Mouse (Mus musculus): ENCODE measurements around the gene Sult4a1. TPM values are rescaled to one million over a fixed set of nuclear protein-coding genes. Genes with fewer than 3 reads are reported as not detected.
"Not testable (repeated sequence)": the region's sequence is repeated elsewhere in the genome, so short reads cannot be mapped to it uniquely, and the experiment has no call there.

Sult4a1 gene
- polyA plus RNA-seq, 1 experiment from 2014 or later = 0.18 TPM

DNA sequence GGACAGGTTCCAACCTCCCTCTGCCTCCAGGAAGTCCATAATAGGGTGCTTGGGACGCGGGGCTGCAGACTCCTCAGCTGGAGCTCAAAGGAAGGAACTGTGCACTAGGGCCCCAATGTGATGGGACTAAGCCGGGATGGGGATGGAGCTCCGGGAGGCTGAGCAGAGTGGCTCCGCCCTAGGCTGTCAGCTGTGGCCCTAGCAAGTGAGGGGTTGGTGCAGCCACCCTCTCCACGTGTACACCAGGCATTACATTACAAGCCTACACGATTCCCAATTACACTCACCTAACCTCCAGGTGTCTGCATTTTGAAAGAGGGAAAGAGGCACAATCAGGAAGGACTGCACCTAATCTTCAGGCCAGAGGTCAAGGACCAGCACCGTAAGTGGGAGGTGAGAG is 17.5 kb upstream of the Sult4a1 start, which contains the start of gene Pnpla5:
Gene Pnpla5, minus strand, starts transcription at position 101 of the 400 bp plus-strand sequence.
- Histone ChIP-seq H3K9me3 (replicated peaks) (no peaks in the 10 kb centered on the region), H3K27ac (no peak within 1 kb of the TSS), H3K36me3 (no peaks in the 10 kb centered on the region), H3K9ac (no peak within 1 kb of the TSS), H3K27me3 (replicated peaks) (peaks cover 3% of the 10 kb centered on the region; the same call in 1 of the 2 replicates), H3K4me1 (no peaks in the 10 kb centered on the region), H3K4me3 (no peak within 1 kb of the TSS), H3K4me2 (no peak within 1 kb of the TSS)
- no peak for ATAC-seq
- 54% methylated on average over 8 of the region's 8 CpGs for WGBS (ENCODE audit: insufficient replicate concordance)

GRCm38 (mm10) chr15:84121036-84121435 is 15.5 kb upstream of the Sult4a1 start:
- Histone ChIP-seq H3K36me3 (no peaks in the 10 kb centered on the region), H3K4me2 (no peak overlapping the region), H3K9me3 (replicated peaks) (no peaks in the 10 kb centered on the region), H3K27me3 (replicated peaks) (peaks cover 3% of the 10 kb centered on the region; the same call in 1 of the 2 replicates), H3K4me3 (no peak overlapping the region), H3K4me1 (no peaks in the 10 kb centered on the region), H3K9ac (no peak overlapping the region), H3K27ac (no peak overlapping the region)
- no peak for ATAC-seq
- 63% methylated on average over 7 of the region's 7 CpGs for WGBS (ENCODE audit: insufficient replicate concordance)

GRCm38 (mm10) chr15:84120612-84121011 is 15.1 kb upstream of the Sult4a1 start:
- H3K36me3 ChIP-seq = no peaks in the 10 kb centered on the region
- WGBS (ENCODE audit: insufficient replicate concordance) = 30% methylated on average over 6 of the region's 6 CpGs
- H3K9ac ChIP-seq = no peak overlapping the region
- H3K4me1 ChIP-seq = no peaks in the 10 kb centered on the region
- H3K27me3 ChIP-seq (replicated peaks) = peaks cover 3% of the 10 kb centered on the region; the same call in 1 of the 2 replicates
- no peaks in the 10 kb centered on the region for H3K9me3 ChIP-seq (replicated peaks)
- H3K4me2 ChIP-seq = no peak overlapping the region
- no peak overlapping the region for H3K27ac ChIP-seq
- no peak for ATAC-seq
- no peak overlapping the region for H3K4me3 ChIP-seq

DNA sequence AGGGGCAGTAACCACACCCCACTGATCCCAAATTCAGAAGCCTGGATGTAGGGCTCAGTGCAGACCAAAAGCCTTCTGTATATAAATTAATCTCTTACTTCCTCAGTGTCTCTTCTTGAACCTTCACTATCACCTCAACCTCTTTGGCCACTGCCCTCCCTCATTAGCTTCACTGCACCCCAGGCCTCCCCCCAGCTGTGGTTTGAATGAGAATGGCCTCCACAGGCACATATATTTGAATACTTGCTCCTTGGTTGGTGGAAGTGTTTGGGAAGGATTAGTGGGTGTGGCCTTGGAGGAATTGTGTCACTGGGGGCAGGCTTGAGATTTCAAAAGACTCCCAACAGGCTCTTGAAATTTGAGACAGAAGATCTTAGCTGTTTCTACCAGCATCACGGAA is 10.9 kb upstream of the Sult4a1 start:
- WGBS (ENCODE audit: insufficient replicate concordance) = 47% methylated on average over 1 of the region's 1 CpGs
- Histone ChIP-seq H3K4me2 (no peak overlapping the region), H3K27me3 (replicated peaks) (peaks cover 3% of the 10 kb centered on the region; the same call in 1 of the 2 replicates), H3K36me3 (no peaks in the 10 kb centered on the region), H3K4me1 (no peaks in the 10 kb centered on the region), H3K9ac (no peak overlapping the region), H3K4me3 (no peak overlapping the region), H3K27ac (no peak overlapping the region), H3K9me3 (replicated peaks) (no peaks in the 10 kb centered on the region)
- ATAC-seq = no peak

- H3K27me3 ChIP-seq (replicated peaks) = no peaks in the 10 kb centered on the region
- no peak overlapping the region for H3K27ac ChIP-seq
- no peak overlapping the region for H3K4me2 ChIP-seq
- H3K9me3 ChIP-seq (replicated peaks) = no peaks in the 10 kb centered on the region
- ATAC-seq = no peak
- no peak overlapping the region for H3K4me3 ChIP-seq
- no peaks in the 10 kb centered on the region for H3K36me3 ChIP-seq
- no peaks in the 10 kb centered on the region for H3K4me1 ChIP-seq
- no peak overlapping the region for H3K9ac ChIP-seq
- WGBS (ENCODE audit: insufficient replicate concordance) = 42% methylated on average over 5 of the region's 5 CpGs
Observed at GRCm38 (mm10) chr15:84115727-84116126, 10.2 kb upstream of the Sult4a1 start.

GRCm38 (mm10) chr15:84113873-84114272 is 8.3 kb upstream of the Sult4a1 start:
- Histone ChIP-seq H3K9ac (no peak overlapping the region), H3K36me3 (no peaks in the 10 kb centered on the region), H3K27me3 (replicated peaks) (no peaks in the 10 kb centered on the region), H3K27ac (no peak overlapping the region), H3K4me1 (no peaks in the 10 kb centered on the region), H3K4me3 (no peak overlapping the region), H3K9me3 (replicated peaks) (no peaks in the 10 kb centered on the region), H3K4me2 (no peak overlapping the region)
- 50% methylated on average over 6 of the region's 6 CpGs for WGBS (ENCODE audit: insufficient replicate concordance)
- no peak for ATAC-seq

DNA sequence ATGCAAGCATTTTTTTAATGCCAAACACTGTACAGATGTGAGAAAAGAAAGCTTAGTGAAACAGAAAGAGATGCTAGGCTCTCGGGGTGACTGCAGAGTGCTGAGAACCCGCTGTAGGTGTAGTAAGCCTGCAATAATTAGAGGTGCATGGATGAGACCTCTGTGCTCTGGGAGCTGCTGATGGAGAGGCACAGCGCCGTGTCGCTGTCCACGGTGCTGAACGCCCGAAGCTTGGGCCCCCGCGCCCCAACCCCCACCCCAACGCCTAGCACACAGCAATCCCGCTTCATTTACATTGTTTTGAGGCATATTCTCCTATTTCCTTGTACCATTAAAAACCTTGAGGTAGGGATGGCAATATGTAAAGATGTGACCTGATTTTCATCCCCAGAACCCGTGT is 3.3 kb upstream of the Sult4a1 start:
- H3K4me3 ChIP-seq = no peak overlapping the region
- no peaks in the 10 kb centered on the region for H3K36me3 ChIP-seq
- H3K27ac ChIP-seq = no peak overlapping the region
- ATAC-seq = no peak
- peaks cover 44% of the 10 kb centered on the region for H3K27me3 ChIP-seq (replicated peaks)
- H3K9me3 ChIP-seq (replicated peaks) = no peaks in the 10 kb centered on the region
- no peak overlapping the region for H3K4me2 ChIP-seq
- no peak overlapping the region for H3K9ac ChIP-seq
- 8% methylated on average over 13 of the region's 13 CpGs for WGBS (ENCODE audit: insufficient replicate concordance)
- H3K4me1 ChIP-seq = peaks cover 10% of the 10 kb centered on the region

DNA sequence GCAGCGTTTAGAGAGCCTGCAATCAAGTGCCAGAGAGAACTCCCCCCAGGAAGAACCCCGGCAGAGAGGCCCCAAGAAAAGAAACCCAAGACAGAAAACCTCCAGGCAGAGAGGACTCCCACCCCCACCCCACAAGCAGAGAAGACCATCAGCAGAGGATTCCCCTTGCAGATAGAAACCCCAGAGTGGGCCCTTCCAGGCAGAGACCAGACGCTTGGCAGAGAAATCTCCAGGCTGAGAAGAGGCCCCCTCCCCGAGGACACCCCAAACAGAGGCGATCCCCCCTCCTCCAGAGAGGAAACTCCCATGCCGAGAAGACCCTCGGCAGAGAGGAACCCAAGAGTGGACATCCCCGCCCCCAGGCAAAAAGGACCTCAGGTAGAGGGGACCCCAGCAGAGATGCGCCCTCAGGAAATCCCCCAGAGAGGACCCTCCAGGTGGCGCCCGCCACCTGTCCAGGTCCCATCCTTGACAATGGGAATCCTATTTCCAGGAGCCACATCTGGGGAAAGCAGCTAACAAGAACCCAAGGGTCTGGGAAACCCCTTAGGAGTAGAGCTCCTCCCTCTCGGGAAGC is 458 bp upstream of the Sult4a1 start:
- H3K36me3 ChIP-seq = no peaks in the 10 kb centered on the region
- ATAC-seq = no peak
- peaks cover 10% of the 10 kb centered on the region for H3K4me1 ChIP-seq
- H3K9me3 ChIP-seq (replicated peaks) = no peaks in the 10 kb centered on the region
- 12% methylated on average over 12 of the region's 12 CpGs for WGBS (ENCODE audit: insufficient replicate concordance)
- H3K27me3 ChIP-seq (replicated peaks) = peaks cover 49% of the 10 kb centered on the region
- H3K4me2 ChIP-seq = peak overlapping the region; percentile 66
- no peak overlapping the region for H3K9ac ChIP-seq
- no peak overlapping the region for H3K27ac ChIP-seq
- H3K4me3 ChIP-seq = peak overlapping the region; percentile 45

GRCm38 (mm10) chr15:84104626-84105025 is 928 bp downstream of the Sult4a1 start:
- H3K9ac ChIP-seq = no peak overlapping the region
- no peak overlapping the region for H3K4me2 ChIP-seq
- peaks cover 10% of the 10 kb centered on the region for H3K4me1 ChIP-seq
- H3K4me3 ChIP-seq = no peak overlapping the region
- 55% methylated on average over 7 of the region's 7 CpGs for WGBS (ENCODE audit: insufficient replicate concordance)
- 0 out of 2 replicates have a peak, but pooled peaks have one; percentile 35 for ATAC-seq
- H3K27me3 ChIP-seq (replicated peaks) = peaks cover 49% of the 10 kb centered on the region
- no peaks in the 10 kb centered on the region for H3K36me3 ChIP-seq
- no peaks in the 10 kb centered on the region for H3K9me3 ChIP-seq (replicated peaks)
- no peak overlapping the region for H3K27ac ChIP-seq

- H3K4me2 ChIP-seq = not testable (repeated sequence)
- WGBS (ENCODE audit: insufficient replicate concordance) = 58% methylated on average over 15 of the region's 15 CpGs
Observed at GRCm38 (mm10) chr15:84097536-84097935, 8.0 kb downstream of the Sult4a1 start.

GRCm38 (mm10) chr15:84096051-84096450 is 9.5 kb downstream of the Sult4a1 start:
- H3K9me3 ChIP-seq (replicated peaks) = no peaks in the 10 kb centered on the region
- H3K36me3 ChIP-seq = no peaks in the 10 kb centered on the region
- WGBS (ENCODE audit: insufficient replicate concordance) = 61% methylated on average over 8 of the region's 8 CpGs
- H3K4me1 ChIP-seq = no peaks in the 10 kb centered on the region
- H3K27me3 ChIP-seq (replicated peaks) = no peaks in the 10 kb centered on the region
- no peak overlapping the region for H3K4me3 ChIP-seq
- H3K4me2 ChIP-seq = no peak overlapping the region
- no peak overlapping the region for H3K9ac ChIP-seq
- no peak for ATAC-seq
- no peak overlapping the region for H3K27ac ChIP-seq

More at GRCm38 (mm10) chr15:84097536-84097935, 8.0 kb downstream of the Sult4a1 start:
- not testable (repeated sequence) for ATAC-seq; H3K9me3 ChIP-seq (replicated peaks); H3K27ac ChIP-seq; H3K36me3 ChIP-seq; H3K4me1 ChIP-seq; H3K9ac ChIP-seq; H3K27me3 ChIP-seq (replicated peaks); H3K4me3 ChIP-seq

- WGBS (ENCODE audit: insufficient replicate concordance) = 45% methylated on average over 7 of the region's 7 CpGs
- H3K27me3 ChIP-seq (replicated peaks) = no peaks in the 10 kb centered on the region
- no peaks in the 10 kb centered on the region for H3K36me3 ChIP-seq
- H3K4me2 ChIP-seq = no peak overlapping the region
- no peak overlapping the region for H3K4me3 ChIP-seq
- no peak overlapping the region for H3K9ac ChIP-seq
- ATAC-seq = no peak
- H3K9me3 ChIP-seq (replicated peaks) = no peaks in the 10 kb centered on the region
- H3K27ac ChIP-seq = no peak overlapping the region
- H3K4me1 ChIP-seq = no peaks in the 10 kb centered on the region
Observed at GRCm38 (mm10) chr15:84094921-84095320, 10.6 kb downstream of the Sult4a1 start.

- H3K4me1 ChIP-seq = no peaks in the 10 kb centered on the region
- H3K27me3 ChIP-seq (replicated peaks) = no peaks in the 10 kb centered on the region
- H3K36me3 ChIP-seq = no peaks in the 10 kb centered on the region
- H3K4me2 ChIP-seq = no peak overlapping the region
- 46% methylated on average over 9 of the region's 9 CpGs for WGBS (ENCODE audit: insufficient replicate concordance)
- H3K27ac ChIP-seq = no peak overlapping the region
- H3K4me3 ChIP-seq = no peak overlapping the region
- H3K9me3 ChIP-seq (replicated peaks) = no peaks in the 10 kb centered on the region
- H3K9ac ChIP-seq = no peak overlapping the region
- ATAC-seq = no peak
Observed at GRCm38 (mm10) chr15:84086775-84087174, 18.8 kb downstream of the Sult4a1 start.

All from liver, embryonic 12.5 days (tissue).